Mouse (Mus musculus) liver, embryonic 14.5 days (tissue): ENCODE results near the gene Prrxl1. TPM values are rescaled to one million over a fixed set of nuclear protein-coding genes. Genes with fewer than 3 reads are reported as not detected.

Experiments used
- ATAC-seq: fragments of 200-750 bp; cut with Nextera tagmentation; 2 replicates; pipeline ENCODE4 v1.8.0; 2017; ENCODE audit warnings: moderate number of reproducible peaks, mild to moderate bottlenecking, moderate library complexity; ENCODE audit not compliant: insufficient read depth
- DNase-seq, 3 experiments: peaks; one replicate each; pipeline ENCODE4 v3.0.0-alpha.2; 2012 to 2013; ENCODE audit warnings: low read depth in 3 of 3, low spot score in 3 of 3
- H3K27ac ChIP-seq: fragments of 300-500 bp; sonication (generic); 2 replicates; pipeline ENCODE4 v1.5.1; 2014; ENCODE audit warnings: moderate library complexity, mild to moderate bottlenecking, control low read depth, inconsistent platforms
- H3K27me3 ChIP-seq: fragments of 300-500 bp; sonication (generic); 2 replicates; pipeline ENCODE4 v1.6.1; 2014; ENCODE audit warnings: mild to moderate bottlenecking, low read length, moderate library complexity; ENCODE audit not compliant: control insufficient read depth, insufficient read depth
- H3K36me3 ChIP-seq: fragments of 300-500 bp; sonication (generic); replicated peaks from 2 replicates; pipeline ENCODE4 v1.6.1; 2014; ENCODE audit warnings: low read depth; ENCODE audit not compliant: control insufficient read depth, insufficient read depth
- H3K4me1 ChIP-seq, 2 experiments: fragments of 200-500 bp in 1 of 2; fragments of 300-500 bp in 1 of 2; sonication (generic) in 1 of 2; replicated peaks; 2 replicates each; pipeline ENCODE4 v1.6.1; 2012 to 2014; ENCODE audit warnings: antibody characterized with exemption in 1 of 2, inconsistent platforms in 1 of 2, low read length in 1 of 2; ENCODE audit not compliant: control insufficient read depth in 2 of 2, insufficient read depth in 2 of 2
- H3K4me2 ChIP-seq: fragments of 300-500 bp; sonication (generic); 2 replicates; pipeline ENCODE4 v1.6.1; 2014; ENCODE audit warnings: low read depth, mild to moderate bottlenecking, control low read depth, moderate library complexity
- H3K4me3 ChIP-seq, 2 experiments: fragments of 200-500 bp in 1 of 2; fragments of 300-500 bp in 1 of 2; sonication (generic) in 1 of 2; 2 replicates each; pipeline ENCODE4 v1.5.1; 2012 to 2014; ENCODE audit warnings: low read depth in 2 of 2, low read length in 2 of 2, mild to moderate bottlenecking in 2 of 2, control low read depth in 1 of 2, inconsistent platforms in 1 of 2, moderate library complexity in 1 of 2; ENCODE audit not compliant: insufficient read depth in 1 of 2
- H3K9ac ChIP-seq: fragments of 300-500 bp; sonication (generic); replicated peaks from 2 replicates; pipeline ENCODE4 v1.6.1; 2014; ENCODE audit warnings: mild to moderate bottlenecking, control low read depth, moderate library complexity
- H3K9me3 ChIP-seq: fragments of 300-500 bp; sonication (generic); 2 replicates; pipeline ENCODE4 v1.6.1; 2016; ENCODE audit warnings: low read length, mixed read lengths; ENCODE audit not compliant: control insufficient read depth
- CTCF ChIP-seq: IDR thresholded peaks from 2 replicates; pipeline ENCODE4 v1.5.1; 2016; ENCODE audit warnings: antibody characterized with exemption, low read depth, control low read depth
- EP300 ChIP-seq: IDR thresholded peaks from 2 replicates; pipeline ENCODE4 v1.6.1; 2016; ENCODE audit warnings: antibody characterized with exemption, low read depth
- WGBS: fragments of 180-500 bp; shearing (Covaris S2); extraction: QIAGEN DNeasy Blood & Tissue Kit; methylation state at CpG from one replicate; pipeline ENCODE4 v1.1.7; 2014; ENCODE audit not compliant: insufficient replicate concordance; 5-methylcytosine and 5-hydroxymethylcytosine counted together
- polyA plus RNA-seq, 2 experiments: library from polyadenylated mRNA; depleted of rRNA in 1 of 2; stranded (reverse) in 1 of 2; unstranded in 1 of 2; fragments of >200 nt; fragmentation: Nextera tagmentation in 1 of 2; extraction: Ambion mirVana in 1 of 2; gene quantifications; 2 replicates each; pipeline versions ENCODE4 v1.2.1 to v1.2.3; 2012 to 2014

The Prrxl1 gene
- polyA plus RNA-seq (2012; rRNA removed) (not detected in 2 replicates), polyA plus RNA-seq (2014; fragmentation: Nextera tagmentation; extraction: Ambion mirVana) (not detected in 2 replicates)

DNA sequence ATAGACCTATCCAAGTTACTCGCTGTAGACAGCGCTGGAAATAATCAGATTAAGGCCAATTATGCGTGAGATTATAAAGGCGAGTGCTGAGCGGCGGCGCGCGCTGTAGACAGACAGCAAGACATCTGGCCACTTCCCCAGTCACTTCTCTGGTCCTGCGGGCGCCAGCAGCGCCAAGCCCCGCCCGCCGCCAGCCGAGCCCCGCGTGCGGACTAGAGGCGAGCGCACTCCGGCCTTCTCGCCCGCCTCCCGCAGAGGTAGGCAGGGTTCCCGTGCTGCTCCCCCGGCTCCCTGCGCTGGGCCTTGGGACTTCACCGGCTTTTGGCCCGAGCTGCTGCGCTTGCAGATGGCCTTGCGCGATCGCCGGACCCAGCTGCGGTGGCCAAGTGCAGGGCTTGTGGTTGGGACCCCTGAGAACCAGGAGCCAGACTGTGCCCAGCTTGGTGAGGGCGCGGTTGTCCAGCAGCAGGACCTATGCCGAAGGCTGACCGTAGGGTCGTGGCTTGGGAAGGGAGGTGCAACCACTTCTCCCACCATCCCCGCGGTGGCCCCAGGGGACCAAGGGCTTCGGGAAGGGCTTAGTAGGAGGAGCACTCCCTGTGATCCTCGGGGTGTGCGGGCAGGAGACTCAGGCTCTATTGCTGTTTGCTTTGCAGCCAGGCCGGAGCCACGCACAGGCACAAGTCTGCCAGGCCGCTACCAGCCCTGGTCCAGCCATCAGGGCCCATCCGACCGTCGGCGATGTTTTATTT is at the start of gene Prrxl1:
Gene Prrxl1 (plus strand): TSS at position 118 of the 752 bp plus-strand sequence.
- Histone ChIP-seq H3K27me3 (peaks cover 63% of the 10 kb centered on the region), H3K36me3 (no peaks in the 10 kb centered on the region), H3K9me3 (no peaks in the 10 kb centered on the region), H3K27ac (no peak within 1 kb of the TSS), H3K4me2 (no peak within 1 kb of the TSS), H3K9ac (no peak within 1 kb of the TSS), H3K4me3 (no peak within 1 kb of the TSS), H3K4me1 (no peaks in the 10 kb centered on the region)
- TF ChIP-seq CTCF = no peak
- TF ChIP-seq EP300 = no peak
- 2% methylated on average over 53 of the region's 53 CpGs for WGBS
- ATAC-seq = no peak
- no peak for DNase-seq

DNA sequence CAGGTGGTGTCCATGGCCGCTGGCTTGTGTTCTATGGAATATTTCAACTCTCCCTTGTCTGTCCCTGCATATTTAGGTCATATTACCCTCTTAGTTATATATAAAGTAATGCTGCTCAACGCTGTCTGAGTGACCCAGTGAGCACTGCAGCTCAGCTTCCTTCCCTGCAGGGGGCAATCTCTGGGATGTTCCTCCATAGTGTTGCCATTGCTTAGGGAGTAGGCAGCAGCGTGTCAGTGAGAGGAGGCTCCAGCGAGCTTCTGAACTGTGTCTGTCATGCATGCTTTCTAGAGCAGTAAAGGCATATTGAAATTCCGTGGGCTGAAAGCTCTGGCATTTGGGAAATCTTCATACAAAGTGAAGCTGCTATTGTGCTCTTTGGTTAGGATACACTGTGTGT is 47.4 kb upstream of the Prrxl1 start:
- WGBS = 74% methylated on average over 5 of the region's 5 CpGs
- TF ChIP-seq CTCF (peak; percentile 27; the same call in 1 of the 2 replicates), EP300 (no peak)
- H3K9me3 ChIP-seq = no peaks in the 10 kb centered on the region
- ATAC-seq = no peak
- no peak overlapping the region for H3K4me2 ChIP-seq
- peaks cover 12% of the 10 kb centered on the region in 2 experiments for H3K4me1 ChIP-seq
- H3K9ac ChIP-seq = no peak overlapping the region
- DNase-seq = no peak
- H3K27ac ChIP-seq = no peak overlapping the region
- no peak overlapping the region for H3K4me3 ChIP-seq
- H3K36me3 ChIP-seq = no peaks in the 10 kb centered on the region; the same call in 1 of the 2 replicates
- H3K27me3 ChIP-seq = no peaks in the 10 kb centered on the region

DNA sequence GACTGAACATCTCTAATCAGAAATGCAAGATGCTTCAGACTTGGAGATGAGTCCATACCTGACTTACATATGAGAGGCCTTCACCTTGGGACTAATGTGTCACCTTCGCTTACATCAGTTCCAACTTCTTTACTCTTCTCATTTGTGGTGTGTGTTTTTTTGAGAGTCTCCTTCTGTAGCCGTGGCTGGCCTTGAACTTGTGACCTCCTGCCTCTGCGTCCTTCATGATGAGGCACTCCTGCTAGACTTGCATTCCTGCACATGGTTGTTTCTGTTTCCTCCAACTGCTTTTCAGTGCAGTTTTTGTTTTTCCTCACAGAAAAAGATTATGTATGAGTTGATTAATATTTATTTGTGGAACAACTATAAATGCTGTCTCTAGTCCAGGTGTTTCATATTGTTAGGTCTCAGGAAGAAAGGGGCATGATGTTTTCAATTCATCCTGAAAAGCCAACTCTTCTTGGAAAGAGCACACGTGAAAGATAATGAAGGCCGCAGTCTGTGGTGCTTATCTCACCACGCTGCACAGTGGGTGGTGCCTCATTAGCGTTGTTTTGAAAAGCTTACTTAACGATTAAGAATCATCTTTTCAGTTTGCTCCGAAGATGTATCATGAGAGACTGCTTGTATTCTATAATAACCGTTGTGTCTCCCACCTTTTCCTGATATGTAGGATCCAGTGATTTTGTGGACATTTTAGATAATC is 45.9 kb upstream of the Prrxl1 start:
- peak overlapping the region; percentile 25; the same call in 1 of the 2 replicates for H3K27ac ChIP-seq
- H3K27me3 ChIP-seq = no peaks in the 10 kb centered on the region
- H3K9ac ChIP-seq = no peak overlapping the region; the same call in 1 of the 2 replicates
- DNase-seq (peak; percentile 25 to 41 (median 39)), ATAC-seq (peak; percentile 64; the same call in 1 of the 2 replicates)
- TF ChIP-seq CTCF = no peak
- no peak for TF ChIP-seq EP300
- WGBS = 28% methylated on average over 10 of the region's 10 CpGs
- peaks cover under 1% of the 10 kb centered on the region for H3K36me3 ChIP-seq
- H3K4me2 ChIP-seq = peak overlapping the region; percentile 41
- H3K9me3 ChIP-seq = no peaks in the 10 kb centered on the region
- peaks cover 12% of the 10 kb centered on the region in 2 experiments for H3K4me1 ChIP-seq
- no peak overlapping the region for H3K4me3 ChIP-seq

DNA sequence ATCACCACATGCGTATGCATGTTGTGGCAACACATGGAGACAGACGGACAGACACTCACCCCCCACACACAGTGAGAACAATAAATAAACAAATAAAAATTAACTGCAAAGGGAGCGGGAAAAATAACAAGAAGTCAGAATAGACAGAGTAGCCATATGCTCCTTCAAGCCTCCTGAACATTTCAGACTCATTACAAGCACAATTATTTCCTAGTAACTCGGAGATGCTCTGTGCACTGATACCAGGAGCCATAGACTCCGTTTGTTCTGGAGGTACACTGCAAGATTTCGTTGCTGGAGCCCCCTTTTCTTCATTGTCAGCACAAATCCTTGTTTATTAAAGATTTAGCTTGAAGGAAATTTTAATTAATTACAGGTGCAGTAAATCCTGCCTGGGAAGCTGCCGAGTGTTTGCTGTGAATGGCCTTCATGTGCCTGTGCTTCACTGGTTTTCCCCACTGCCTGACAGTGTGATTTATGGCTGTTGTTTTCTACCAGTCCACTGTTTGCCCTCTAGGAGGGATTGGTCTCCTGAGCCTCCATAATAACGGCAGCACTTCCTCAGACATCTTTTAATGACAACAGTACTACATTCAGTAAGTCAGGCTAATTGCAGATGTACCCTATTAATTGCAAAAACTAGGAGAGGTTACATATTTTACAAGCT is 44.2 kb upstream of the Prrxl1 start:
- no peak overlapping the region for H3K27ac ChIP-seq
- H3K9ac ChIP-seq = no peak overlapping the region
- H3K4me1 ChIP-seq = peaks cover 12% of the 10 kb centered on the region in 2 experiments
- H3K27me3 ChIP-seq = no peaks in the 10 kb centered on the region
- WGBS = 70% methylated on average over 8 of the region's 8 CpGs
- H3K4me2 ChIP-seq = no peak overlapping the region
- DNase-seq = no peak
- H3K36me3 ChIP-seq = peaks cover 7% of the 10 kb centered on the region
- no peak overlapping the region for H3K4me3 ChIP-seq
- ATAC-seq = no peak
- H3K9me3 ChIP-seq = no peaks in the 10 kb centered on the region
- TF ChIP-seq CTCF (no peak), EP300 (no peak)

DNA sequence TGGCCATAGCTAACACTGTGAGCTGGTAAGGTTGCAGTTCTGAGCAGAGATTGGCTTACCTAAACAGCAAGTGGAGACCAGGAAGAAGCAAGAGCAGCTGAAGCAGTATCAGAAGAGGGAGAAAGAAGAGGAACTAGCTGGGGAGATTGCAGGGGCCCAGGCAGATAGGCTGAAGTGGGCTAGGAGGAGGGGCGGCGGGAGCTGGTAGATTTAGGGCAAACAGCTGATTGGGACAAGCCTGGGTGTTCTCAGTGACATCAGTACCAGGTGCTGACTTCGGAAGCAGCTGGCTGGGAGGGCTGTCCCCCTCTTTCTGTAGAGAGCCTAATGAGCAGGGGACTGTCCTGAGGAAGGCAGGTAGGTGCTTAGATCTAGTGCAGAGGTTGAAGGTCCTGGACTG is 37.8 kb upstream of the Prrxl1 start:
- Histone ChIP-seq H3K27me3 (no peaks in the 10 kb centered on the region), H3K9ac (no peak overlapping the region), H3K36me3 (peaks cover 14% of the 10 kb centered on the region), H3K4me2 (no peak overlapping the region), H3K9me3 (no peaks in the 10 kb centered on the region), H3K4me3 (no peak overlapping the region), H3K4me1 (no peaks in the 10 kb centered on the region), H3K27ac (no peak overlapping the region)
- TF ChIP-seq EP300 (no peak), CTCF (no peak)
- ATAC-seq (no peak), DNase-seq (no peak)
- 66% methylated on average over 3 of the region's 3 CpGs for WGBS
